Mouse (Mus musculus) myocyte (in vitro differentiated cells): ENCODE measurements around the gene Dusp28.

Experiments
- CEBPB ChIP-seq: IDR thresholded peaks from 2 replicates; pipeline ENCODE4 v1.6.1; 2011; ENCODE audit warnings: mild to moderate bottlenecking, moderate library complexity; ENCODE audit not compliant: poor library complexity, insufficient read depth, severe bottlenecking
- MAX ChIP-seq: IDR thresholded peaks from one replicate; pipeline ENCODE4 v1.6.1; 2011; ENCODE audit warnings: low read depth, mild to moderate bottlenecking, control low read depth
- POLR2A ChIP-seq: IDR thresholded peaks from one replicate; pipeline ENCODE4 v1.6.1; 2011; ENCODE audit warnings: low read depth, mild to moderate bottlenecking, control low read depth, moderate library complexity; ENCODE audit not compliant: insufficient read length
- POLR2AphosphoS2 ChIP-seq: IDR thresholded peaks from one replicate; pipeline ENCODE4 v1.6.1; 2011; ENCODE audit warnings: low read depth, control low read depth; ENCODE audit not compliant: insufficient read length
- SRF ChIP-seq: IDR thresholded peaks from one replicate; pipeline ENCODE4 v1.6.1; 2011; ENCODE audit warnings: low read depth; ENCODE audit not compliant: control insufficient read depth, insufficient read length

DNA sequence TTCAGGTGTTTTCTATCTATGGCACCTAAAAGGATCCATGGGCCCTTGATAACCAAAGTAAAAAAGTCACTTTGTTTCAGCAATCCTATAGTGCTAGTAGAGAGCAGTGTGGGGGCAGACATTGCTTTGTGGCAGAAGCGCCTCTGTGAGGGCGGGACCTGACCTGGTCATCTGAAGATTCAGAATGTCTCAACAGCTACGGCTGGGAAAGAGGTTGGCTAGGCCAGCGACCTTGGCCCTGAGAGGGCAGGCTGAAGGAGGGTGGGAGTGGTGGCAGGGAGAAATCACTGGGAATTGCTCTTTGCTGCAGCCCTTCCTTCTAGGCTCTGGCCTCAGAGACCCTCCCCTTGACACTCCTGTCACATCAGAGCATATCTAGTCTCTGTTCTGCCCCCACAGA, 7.5 kb downstream of the Dusp28 start:
- TF ChIP-seq CEBPB (no peak), MAX (no peak), POLR2A (no peak), POLR2AphosphoS2 (no peak), SRF (no peak)
